Mouse (Mus musculus): ENCODE results near the gene Gm1043.

Gene Gm1043

GRCm38 (mm10) chr5:37107611-37108010, 22.4 kb downstream of the Gm1043 start:
- in situ Hi-C loops (cut with MboI, MseI) = loop anchor here in 1 of 2 experiments (5.0 to 10.0 kb wide), 2 partner anchors 73 to 150 kb away; no protein-coding TSS in a partner anchor

GRCm38 (mm10) chr5:37109280-37109849, 24.2 kb downstream of the Gm1043 start:
- in situ Hi-C loops (cut with MboI, MseI) = loop anchor here in 1 of 2 experiments (5.0 to 10.0 kb wide), 2 partner anchors 75 to 152 kb away; no protein-coding TSS in a partner anchor

DNA sequence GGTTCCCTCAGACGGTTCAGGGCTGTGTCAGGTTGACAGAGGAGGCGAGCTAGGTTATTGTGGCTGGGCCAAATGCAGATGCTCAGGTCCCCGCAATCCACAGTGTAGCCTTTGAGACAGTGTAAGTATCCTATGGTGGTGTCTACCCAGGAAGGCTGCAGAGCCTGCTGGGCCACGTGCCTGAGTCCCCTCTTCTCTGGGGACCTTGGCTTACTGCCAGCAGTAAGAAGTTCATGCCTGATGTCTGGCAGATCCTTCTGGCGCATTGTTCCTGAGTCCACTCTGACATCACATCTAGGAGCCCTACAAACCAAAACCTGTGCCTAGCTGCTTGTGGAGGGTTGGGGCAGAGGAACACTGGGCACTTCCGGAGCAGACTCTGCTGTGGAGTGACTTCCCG, 27.2 kb downstream of the Gm1043 start:
- in situ Hi-C loops (cut with MboI, MseI) = loop anchor here in 1 of 2 experiments (5.0 kb wide), 1 partner anchor 145 kb away; no protein-coding TSS in a partner anchor

GRCm38 (mm10) chr5:37117126-37117525, 32.0 kb downstream of the Gm1043 start:
- in situ Hi-C loops (cut with MboI, MseI) = loop anchor here in 1 of 2 experiments (5.0 kb wide), 1 partner anchor 100 kb away; no protein-coding TSS in a partner anchor

- in situ Hi-C loops (cut with MboI, MseI) = loop anchor here in 1 of 2 experiments (5.0 kb wide), 1 partner anchor 101 kb away; no protein-coding TSS in a partner anchor
Observed at GRCm38 (mm10) chr5:37118242-37118641, 33.1 kb downstream of the Gm1043 start.

GRCm38 (mm10) chr5:37121186-37121680, 36.1 kb downstream of the Gm1043 start:
- in situ Hi-C loops (cut with MboI, MseI) = no loop called here

- in situ Hi-C loops (cut with MboI, MseI) = no loop called here
Observed at GRCm38 (mm10) chr5:37131841-37132240, 46.7 kb downstream of the Gm1043 start.

- in situ Hi-C loops (cut with MboI, MseI) = no loop called here
Observed at GRCm38 (mm10) chr5:37141745-37142144, 56.6 kb downstream of the Gm1043 start.

- in situ Hi-C loops (cut with MboI, MseI) = no loop called here
Observed at GRCm38 (mm10) chr5:37147536-37147935, 62.4 kb downstream of the Gm1043 start.

DNA sequence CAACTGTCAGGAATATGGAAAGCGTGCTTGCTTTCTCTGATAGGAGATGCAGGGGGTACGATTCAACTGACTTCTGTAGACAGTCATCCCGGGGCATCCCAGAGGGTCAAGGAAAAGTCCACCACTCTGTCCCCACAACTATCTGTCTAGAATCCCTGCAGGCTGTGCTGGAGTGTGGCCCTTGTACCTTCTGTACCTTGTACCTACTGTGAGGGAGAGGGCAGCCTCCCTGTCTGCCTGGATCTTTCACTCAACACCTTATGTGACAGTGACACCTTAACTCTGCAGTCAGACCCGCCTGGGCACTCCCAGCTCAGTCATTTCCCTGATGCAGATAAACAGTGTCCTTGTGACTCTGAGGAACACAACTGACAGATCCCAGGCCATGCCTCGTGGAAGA, 65.5 kb downstream of the Gm1043 start:
- in situ Hi-C loops (cut with MboI, MseI) = no loop called here

- in situ Hi-C loops (cut with MboI, MseI) = no loop called here
Observed at GRCm38 (mm10) chr5:37154472-37154871, 69.3 kb downstream of the Gm1043 start.

DNA sequence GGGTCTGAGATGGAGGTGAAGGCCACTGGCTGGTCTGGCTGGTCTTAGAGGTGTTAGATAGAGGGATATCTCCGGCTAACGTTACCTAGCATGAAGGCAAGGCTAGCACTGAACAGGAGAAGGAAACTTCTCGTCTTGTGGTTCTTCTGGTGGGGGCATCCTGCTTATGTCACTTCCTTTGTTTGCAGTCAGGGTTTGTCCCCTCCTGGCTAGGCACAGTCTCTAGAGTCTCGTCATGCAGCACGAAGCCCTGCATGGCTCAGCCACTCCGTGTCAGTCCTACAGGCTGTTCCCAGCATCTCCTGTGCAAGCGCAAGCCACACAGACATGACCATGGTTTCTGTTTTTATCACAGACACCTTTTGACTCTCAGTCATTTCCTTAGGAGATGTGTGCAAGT, 73.2 kb downstream of the Gm1043 start:
- in situ Hi-C loops (cut with MboI, MseI) = no loop called here

DNA sequence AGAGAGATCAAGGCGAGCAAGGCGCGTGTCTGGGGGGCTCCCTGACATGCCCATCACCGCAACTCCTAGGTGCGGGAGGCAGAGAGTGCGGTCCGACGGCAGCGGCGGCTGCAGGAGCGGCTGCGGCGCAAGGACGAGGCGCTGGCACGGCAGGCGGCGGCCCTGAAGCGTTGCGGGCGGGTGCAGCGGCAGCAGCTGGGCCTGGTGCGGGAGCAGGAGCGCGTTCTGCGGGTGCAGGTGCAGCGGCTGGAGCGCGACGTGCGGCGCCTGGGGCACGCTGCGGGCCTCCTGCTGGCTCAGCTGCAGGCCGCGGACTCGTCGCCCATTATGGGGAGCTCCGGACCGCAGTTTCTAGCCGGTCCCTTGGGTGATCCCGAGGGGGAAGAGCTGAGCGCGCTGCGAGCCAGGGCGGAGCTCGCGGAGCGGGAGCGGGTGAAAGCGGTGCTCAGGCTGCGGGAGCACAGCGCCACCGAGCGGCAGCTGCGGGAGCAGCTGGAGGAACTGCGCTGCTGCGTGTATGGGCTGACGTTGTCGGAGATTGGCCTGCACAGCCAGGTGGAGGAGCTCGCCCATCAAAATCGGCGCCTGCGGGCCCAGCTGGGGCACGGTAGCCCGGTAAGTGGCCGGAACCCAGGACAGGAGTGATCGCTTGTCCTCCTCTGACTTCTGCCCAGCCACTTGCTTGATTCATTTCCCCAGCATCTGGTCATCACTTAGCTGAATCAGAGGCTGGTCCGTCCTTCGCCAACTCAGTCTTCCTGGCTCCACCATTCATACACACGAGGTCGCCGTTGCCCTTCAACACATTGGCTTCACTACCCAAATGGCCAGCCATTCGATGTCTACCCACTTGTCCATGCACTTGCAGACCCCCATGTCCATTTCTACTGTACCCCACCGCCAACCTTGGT, 78.0 kb downstream of the Gm1043 start:
- in situ Hi-C loops (cut with MboI, MseI) = no loop called here

DNA sequence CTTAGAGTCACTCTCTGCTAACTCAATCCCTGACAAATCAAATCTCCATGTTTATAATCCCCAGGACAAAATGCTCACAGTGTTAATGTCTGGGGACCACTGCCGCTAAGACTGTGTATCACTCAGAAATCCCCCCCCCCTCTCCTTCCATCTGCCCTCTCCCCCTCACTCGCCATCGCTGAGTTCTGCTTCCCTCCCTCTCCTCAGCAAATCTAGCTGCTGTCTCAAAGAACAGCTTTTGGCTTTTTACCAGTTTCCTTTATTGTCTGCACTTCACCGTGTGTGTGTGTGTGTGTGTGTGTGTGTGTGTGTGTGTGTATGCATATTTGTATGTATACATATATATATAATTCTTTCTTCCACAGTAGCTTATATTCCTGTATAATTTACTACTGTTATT, 91.3 kb downstream of the Gm1043 start:
- in situ Hi-C loops (cut with MboI, MseI) = no loop called here

- in situ Hi-C loops (cut with MboI, MseI) = no loop called here
Observed at GRCm38 (mm10) chr5:37177061-37177460, 91.9 kb downstream of the Gm1043 start.

- in situ Hi-C loops (cut with MboI, MseI) = no loop called here
Observed at GRCm38 (mm10) chr5:37178811-37179210, 93.6 kb downstream of the Gm1043 start.

DNA sequence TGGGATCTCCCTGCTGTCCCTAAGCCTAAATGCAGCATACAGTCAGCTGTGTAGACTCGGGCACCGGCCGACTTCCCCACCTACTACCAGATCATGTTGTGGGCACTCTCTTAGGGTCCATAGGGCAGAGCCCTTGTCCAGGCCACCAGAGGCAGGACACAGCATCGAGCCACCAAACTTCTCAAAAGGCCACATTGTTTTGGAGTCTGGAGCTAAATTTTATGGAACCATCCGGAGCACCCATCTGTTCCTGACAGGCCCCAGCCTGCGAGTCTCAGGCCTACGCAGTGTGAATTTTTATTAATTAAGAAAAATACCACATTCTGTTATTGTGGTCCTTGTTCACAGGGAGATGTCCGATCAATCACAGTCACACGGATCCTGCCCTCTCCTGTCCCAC, 94.7 kb downstream of the Gm1043 start:
- in situ Hi-C loops (cut with MboI, MseI) = no loop called here

- in situ Hi-C loops (cut with MboI, MseI) = no loop called here
Observed at GRCm38 (mm10) chr5:37180624-37181023, 95.5 kb downstream of the Gm1043 start.

DNA sequence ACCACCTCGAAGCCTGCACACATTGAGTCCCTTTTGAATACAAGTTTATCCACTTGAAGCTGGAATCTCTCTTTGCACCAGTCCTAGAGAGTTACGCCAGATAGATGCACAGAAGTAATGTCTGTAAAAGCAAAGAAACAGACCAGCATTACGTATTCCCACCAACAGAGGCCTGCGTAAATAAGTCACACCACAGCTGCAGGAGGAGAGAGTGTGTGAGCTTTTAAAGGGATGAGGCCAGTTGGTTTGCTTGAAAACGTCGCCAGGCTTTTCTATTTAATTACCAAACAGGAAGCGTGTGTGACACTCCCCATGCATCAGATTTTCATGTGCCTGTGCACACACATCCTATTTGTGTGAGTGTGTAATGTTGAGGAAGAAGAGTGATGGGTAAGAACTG, 99.4 kb downstream of the Gm1043 start:
- in situ Hi-C loops (cut with MboI, MseI) = no loop called here

GRCm38 (mm10) chr5:37190378-37190777, 105.2 kb downstream of the Gm1043 start:
- in situ Hi-C loops (cut with MboI, MseI) = no loop called here

DNA sequence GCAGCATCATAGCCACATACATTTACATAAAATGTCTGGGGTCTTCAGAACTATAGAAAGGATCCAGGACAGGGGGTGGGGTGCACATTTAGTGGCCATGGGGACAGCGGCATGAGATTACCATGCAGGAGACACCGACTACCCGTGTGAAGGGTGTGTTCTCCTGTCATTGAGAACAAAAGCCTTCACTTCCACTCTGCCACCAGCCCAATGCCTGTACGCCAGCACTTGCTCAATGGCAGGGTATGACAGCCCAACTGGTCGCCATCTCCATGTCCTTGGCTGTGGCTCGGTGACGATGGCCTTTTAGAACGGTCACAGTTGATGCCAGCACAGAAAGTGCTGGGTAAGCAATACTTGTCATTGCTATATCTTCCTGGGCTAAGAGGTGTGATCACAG, 111.0 kb downstream of the Gm1043 start:
- in situ Hi-C loops (cut with MboI, MseI) = no loop called here

DNA sequence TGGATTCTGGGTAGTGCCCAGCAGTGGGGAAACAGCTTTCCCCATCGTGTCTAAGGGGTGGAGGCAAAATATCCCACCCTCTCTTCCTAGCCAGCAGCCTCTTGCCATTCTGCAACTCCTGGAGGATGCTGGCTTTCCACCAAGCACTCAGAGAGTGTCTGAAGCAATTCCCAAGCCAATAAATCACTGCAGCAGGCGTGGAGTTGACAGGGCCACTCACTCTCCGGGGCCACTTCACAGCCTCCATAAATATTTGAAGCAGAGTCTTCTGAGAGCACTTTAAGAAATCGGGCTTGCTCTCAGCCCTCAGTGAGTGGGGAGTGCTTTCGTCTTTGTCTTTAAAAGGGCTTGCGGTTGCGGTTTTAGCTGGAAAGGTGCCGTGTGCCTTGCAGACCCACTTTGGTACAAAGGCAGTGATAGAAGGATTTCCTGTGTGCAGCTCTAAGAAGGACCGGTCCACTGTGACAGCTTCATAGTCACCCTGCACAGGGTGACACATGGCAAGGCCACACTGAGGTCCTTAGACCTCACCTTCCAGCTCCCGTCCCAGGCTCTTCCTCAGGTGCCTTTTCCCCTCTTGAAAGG, 111.6 kb downstream of the Gm1043 start:
- in situ Hi-C loops (cut with MboI, MseI) = no loop called here

Measured in T-helper 17 cell (primary cell).